Mouse (Mus musculus) heart, postnatal 10 days (tissue): Measurements from ENCODE around the gene Ifnl2. TPM values are rescaled to one million over a fixed set of nuclear protein-coding genes. Genes with fewer than 3 reads are reported as not detected.

Experiments
- DNase-seq, 2 experiments: peaks; one replicate each; pipeline ENCODE4 v3.0.0; 2021
- intact Hi-C: fragments of 180-260 bp; cut with DNase I; formaldehyde crosslinking; loops from one replicate; pipeline ENCODE4 v1.15.1; 2025
- total RNA-seq, 2 experiments: library from RNA; stranded (reverse); gene quantifications; 2 replicates each; pipeline ENCODE4 v1.2.3; 2021

Ifnl2 gene
- total RNA-seq, 2 experiments from 2014 or later: not detected

DNA sequence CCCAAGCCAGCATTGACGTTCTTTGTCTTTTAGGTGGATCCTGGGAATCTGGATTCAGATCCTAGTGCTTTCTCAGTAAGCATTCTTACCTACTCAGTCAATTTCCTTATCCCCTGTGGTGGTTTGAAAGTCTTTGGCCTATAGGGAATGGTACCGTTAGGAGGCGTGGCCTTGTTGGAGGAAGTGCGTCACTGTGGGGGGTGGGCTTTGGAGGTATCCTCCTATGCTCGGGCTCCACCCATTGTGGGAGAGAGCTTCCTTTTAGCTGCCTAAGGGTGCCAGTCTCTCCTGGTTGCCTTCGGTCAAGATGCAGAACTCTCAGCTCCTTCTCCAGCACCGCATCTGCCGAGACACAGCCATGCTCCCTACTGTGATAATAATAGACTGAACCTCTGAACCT is 17.9 kb downstream of the Ifnl2 start:
- no peak for DNase-seq
- intact Hi-C loops: no loop called here

DNA sequence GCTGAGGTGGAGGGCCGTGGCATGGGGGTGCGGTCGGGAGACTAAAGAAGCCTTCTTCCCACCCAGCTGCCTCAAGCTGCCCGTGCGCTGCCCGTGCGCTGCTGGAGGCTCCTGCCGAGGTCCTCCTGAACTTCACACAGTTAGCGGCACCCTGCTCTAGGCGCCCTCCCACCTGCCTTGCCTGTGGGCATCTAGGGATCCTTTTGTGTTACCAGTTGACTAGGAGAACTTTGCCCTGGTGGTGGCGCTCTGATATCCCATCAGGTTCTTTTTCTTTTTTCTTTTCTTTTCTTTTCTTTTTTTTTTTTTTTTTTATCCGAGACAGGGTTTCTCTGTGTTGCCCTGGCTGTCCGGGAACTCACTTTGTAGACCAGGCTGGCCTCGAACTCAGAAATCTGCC is 19.4 kb downstream of the Ifnl2 start:
- intact Hi-C loops: loop anchor here (1.0 kb wide), 1 partner anchor 110 kb away; no protein-coding TSS in a partner anchor
- no peak for DNase-seq

DNA sequence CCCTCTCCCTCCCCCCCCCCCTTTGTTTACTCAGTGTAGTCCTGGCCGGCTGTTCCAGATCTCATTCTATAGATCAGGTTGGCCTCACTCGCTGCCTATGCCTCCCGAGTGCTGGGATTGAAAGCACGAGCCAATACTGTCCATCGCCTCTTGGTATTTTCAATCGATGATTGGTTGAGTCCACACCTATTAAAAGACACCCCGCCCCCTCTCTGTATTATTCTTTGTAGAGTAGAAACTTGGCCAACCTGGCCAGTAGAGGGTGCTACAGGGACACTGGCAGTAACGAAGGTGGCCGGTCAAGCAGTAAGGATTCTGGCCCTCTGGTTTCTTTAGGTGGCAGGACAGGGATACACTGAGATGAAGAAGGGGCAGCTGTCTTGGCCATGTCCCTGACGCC is 19.8 kb downstream of the Ifnl2 start:
- intact Hi-C loops: loop anchor here (1.0 kb wide), 1 partner anchor 111 kb away; no protein-coding TSS in a partner anchor

DNA sequence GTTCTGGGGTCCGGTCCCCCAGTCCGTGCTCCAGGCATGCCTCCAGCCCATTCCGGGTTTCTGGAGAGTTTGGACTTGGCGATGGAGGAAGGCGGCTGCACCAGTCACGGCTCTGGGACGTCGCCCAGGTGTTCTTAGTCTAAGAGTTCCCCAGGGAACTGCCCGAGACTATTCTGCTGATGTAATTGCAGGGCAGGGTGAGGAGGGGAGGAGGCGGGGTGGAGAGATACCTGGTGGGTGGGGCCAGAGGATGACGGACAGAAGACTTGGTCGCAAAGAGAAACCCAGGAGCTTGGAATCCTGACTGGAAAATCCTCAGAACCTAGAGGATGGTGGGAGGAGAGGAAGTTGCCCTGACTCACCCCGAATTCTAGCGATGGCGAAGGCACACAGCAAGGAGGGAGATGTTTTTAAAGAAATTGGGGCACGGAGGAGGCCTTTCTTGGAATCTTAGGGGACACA is 22.2 kb downstream of the Ifnl2 start:
- DNase-seq: peak in 1 of 2 experiments; percentile 4
- intact Hi-C loops: loop anchor here (2.0 kb wide), 1 partner anchor 19 kb away; no protein-coding TSS in a partner anchor

More for the DNA sequence above, 19.8 kb downstream of the Ifnl2 start:
- DNase-seq: peak; percentile 58

DNA sequence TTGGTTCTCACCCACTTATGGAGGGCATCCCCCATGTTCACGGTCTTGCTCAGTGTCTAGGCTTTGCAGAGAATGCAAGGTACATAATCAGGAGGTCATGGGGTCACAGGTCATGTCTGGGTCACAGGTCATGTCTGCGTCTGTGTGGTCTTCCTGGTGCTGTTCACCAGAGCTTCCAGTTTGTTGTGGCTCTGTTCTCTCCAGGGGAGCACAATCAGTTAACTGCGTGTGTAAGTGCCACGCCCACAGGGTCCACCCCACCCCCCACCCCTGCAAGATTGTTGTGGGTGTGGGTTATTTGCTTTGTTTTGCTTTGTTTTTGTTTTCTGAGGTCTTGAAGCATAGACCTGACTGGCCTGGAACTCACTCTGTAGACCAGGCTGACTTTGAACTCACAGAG is 26.1 kb downstream of the Ifnl2 start:
- no peak for DNase-seq
- intact Hi-C loops: no loop called here

GRCm38 (mm10) chr7:28482854-28483253 is 27.4 kb downstream of the Ifnl2 start:
- intact Hi-C loops: no loop called here
- DNase-seq: no peak

DNA sequence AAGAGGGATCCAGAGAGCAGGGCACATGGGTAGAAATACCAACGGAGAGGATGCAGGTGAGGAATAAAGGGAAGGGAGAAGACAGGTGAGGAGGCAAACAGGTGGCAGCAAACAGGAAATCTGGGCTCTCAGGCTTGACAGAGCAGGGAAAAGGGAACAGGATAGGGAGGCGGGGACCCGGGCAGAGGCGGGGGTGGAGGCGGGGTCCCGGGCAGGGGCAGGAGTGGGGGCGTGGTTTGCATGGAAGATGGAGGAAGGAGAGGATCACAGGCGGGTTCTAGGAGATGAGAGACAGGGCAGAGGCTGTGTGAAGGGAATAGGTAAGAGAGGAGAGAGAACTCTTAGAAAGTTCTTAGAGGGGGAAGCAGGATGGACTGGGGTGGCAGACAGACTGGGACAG is 31.4 kb downstream of the Ifnl2 start:
- DNase-seq: no peak

GRCm38 (mm10) chr7:28477363-28477762 is 32.9 kb downstream of the Ifnl2 start:
- DNase-seq: no peak
- intact Hi-C loops: no loop called here

More for the DNA sequence above, 31.4 kb downstream of the Ifnl2 start:
- intact Hi-C loops: no loop called here

- intact Hi-C loops: no loop called here
- no peak for DNase-seq
These were observed 34.1 kb downstream of the Ifnl2 start for GRCm38 (mm10) chr7:28476191-28476590.

DNA sequence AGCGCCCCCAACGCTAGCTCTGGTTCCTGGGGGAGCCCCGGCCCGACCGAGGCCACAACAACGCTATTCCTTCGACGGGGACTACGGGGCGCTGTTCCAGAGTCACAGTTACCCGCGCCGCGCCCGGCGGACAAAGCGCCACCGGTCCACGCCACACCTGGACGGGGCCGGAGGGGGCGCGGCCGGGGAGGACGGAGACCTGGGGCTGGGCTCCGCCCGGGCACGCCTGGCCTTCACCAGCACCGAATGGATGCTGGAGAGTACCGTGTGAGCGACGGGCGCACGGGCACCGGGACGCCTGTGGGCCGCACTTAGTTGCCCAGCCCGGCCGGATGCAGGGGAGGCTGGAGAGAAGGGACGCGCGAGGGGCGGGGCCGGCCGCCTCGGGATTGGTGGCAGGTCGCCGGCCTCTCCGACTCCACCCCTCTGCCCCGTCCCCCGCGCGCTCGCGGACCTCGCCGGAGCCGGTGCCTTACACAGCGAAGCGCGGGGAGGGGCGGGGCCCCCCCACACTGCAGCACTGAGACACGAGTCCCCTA is 43.0 kb downstream of the Ifnl2 start:
- intact Hi-C loops: no loop called here

DNA sequence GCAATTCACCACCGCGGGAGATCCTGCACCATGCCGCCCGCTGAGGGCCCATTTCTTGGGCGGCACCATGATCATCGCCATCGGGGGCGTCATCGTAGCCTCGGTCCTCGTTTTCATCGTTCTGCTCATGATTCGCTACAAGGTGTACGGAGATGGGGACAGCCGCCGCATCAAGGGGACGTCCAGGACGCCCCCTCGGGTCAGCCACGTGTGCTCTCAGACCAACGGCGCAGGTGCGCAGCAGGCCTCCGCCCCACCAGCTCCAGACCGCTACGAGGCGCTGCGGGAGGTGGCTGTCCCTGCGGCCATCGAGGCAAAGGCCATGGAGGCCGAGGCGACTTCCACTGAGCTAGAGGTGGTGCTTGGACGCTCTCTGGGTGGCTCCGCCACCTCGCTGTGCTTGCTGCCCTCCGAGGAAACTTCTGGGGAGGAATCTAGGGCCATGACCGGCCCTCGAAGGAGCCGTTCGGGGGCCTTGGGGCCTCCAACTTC is 43.5 kb downstream of the Ifnl2 start:
- intact Hi-C loops: no loop called here
- DNase-seq: no peak

More for the DNA sequence above, 43.0 kb downstream of the Ifnl2 start:
- DNase-seq: peak; percentile 51

GRCm38 (mm10) chr7:28464416-28465212 is 45.6 kb downstream of the Ifnl2 start:
- intact Hi-C loops: no loop called here
- peak; percentile 31 to 52 for DNase-seq

DNA sequence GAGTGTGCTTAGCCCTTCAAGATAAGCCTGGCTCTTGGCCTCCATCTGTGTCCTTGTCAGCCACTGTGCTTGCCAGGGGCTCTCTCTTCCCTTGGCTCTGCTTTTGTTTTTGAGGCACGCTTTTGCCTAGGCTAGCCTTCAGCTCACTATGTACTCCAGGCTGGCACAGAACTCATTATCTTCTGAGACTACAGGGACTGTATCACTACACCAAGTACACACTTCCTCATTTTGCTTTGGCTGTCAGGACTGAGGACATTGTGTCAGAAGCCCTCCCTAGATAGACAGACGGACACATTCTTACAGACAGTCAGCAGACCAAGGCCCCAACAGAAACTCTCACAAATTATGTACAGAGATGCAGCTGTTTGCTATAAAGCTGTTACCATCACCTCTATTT is 47.5 kb downstream of the Ifnl2 start:
- DNase-seq: no peak
- intact Hi-C loops: no loop called here

DNA sequence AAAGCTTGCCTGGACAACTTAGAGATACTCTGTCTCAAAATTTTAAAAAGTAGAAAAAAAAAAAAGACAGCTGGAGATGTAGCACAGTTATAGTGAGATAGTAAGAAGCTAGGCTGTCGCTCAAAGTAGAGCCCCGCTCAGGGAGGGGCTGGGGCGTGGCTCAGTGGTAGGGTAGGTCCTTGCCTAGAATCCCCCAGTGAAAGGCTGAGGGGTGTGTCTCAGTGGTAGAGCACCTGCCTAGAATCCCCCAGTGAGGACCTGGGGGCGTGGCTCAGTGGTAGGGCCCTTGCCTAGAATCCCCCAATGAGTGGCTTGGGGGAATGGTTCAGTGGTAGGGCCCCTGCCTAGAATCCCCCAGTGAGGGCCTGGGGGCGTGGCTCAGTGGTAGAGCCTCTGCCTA is 49.9 kb downstream of the Ifnl2 start:
- intact Hi-C loops: no loop called here
- DNase-seq: no peak

Other genes starting within 250 kb of the Ifnl2 start
- gene Eid2, start 242.6 kb downstream of the Ifnl2 start, total RNA-seq: 10 to 100 TPM; 17.1 to 17.2 TPM
- gene Eid2b, start 232.7 kb downstream of the Ifnl2 start, total RNA-seq: 10 to 100 TPM; 10.9 to 11.1 TPM
- gene Selenov, start 219.3 kb downstream of the Ifnl2 start, total RNA-seq: not detected
- gene Dll3, start 208.2 kb downstream of the Ifnl2 start, total RNA-seq: not detected
- gene Timm50, start 198.4 kb downstream of the Ifnl2 start, total RNA-seq: 10 to 100 TPM; 54.8 to 58.8 TPM
- gene Supt5, start 171.7 kb downstream of the Ifnl2 start, total RNA-seq: 10 to 100 TPM; 60.7 to 61.1 TPM
- 100 to 1,000 TPM; 768 to 852 TPM for gene Rps16, start 159.8 kb downstream of the Ifnl2 start, total RNA-seq
- 10 to 100 TPM; 36.0 to 42.3 TPM for gene Plekhg2, start 137.9 kb downstream of the Ifnl2 start, total RNA-seq
- gene Zfp36, start 130.2 kb downstream of the Ifnl2 start, total RNA-seq: 10 to 100 TPM; 12.7 to 15.8 TPM
- 10 to 100 TPM; 20.7 to 22.6 TPM for gene Med29, start 117.7 kb downstream of the Ifnl2 start, total RNA-seq
- gene Paf1, start 117.5 kb downstream of the Ifnl2 start, total RNA-seq: 10 to 100 TPM; 41.7 to 51.2 TPM
- gene Gmfg, start 73.0 kb downstream of the Ifnl2 start, total RNA-seq: 1 to 10 TPM; 7.6 to 8.7 TPM
- 1 to 10 TPM; 2.0 to 2.7 TPM for gene Lrfn1, start 58.5 kb downstream of the Ifnl2 start, total RNA-seq
- not detected for gene Ifnl3, start 12.4 kb upstream of the Ifnl2 start, total RNA-seq
- gene Sycn, start 30.4 kb upstream of the Ifnl2 start, total RNA-seq: not detected
- gene Nccrp1, start 36.8 kb upstream of the Ifnl2 start, total RNA-seq: not detected
- gene Samd4b, start 87.7 kb upstream of the Ifnl2 start, total RNA-seq: 10 to 100 TPM; 37.7 to 40.4 TPM
- gene Pak4, start 87.7 kb upstream of the Ifnl2 start, total RNA-seq: 10 to 100 TPM; 11.2 to 15.6 TPM
- gene Acp7, start 120.9 kb upstream of the Ifnl2 start, total RNA-seq: not detected
- 1 to 10 TPM in 1 of 2 experiments, under 1 TPM in 1; 0.52 to 1.3 TPM for gene Fbxo27, start 182.4 kb upstream of the Ifnl2 start, total RNA-seq
- gene Fbxo17, start 206.3 kb upstream of the Ifnl2 start, total RNA-seq: 1 to 10 TPM; 1.4 to 1.9 TPM
- 10 to 100 TPM; 53.0 to 54.4 TPM for gene Mrps12, start 231.4 kb upstream of the Ifnl2 start, total RNA-seq
- gene Sars2, start 231.5 kb upstream of the Ifnl2 start, total RNA-seq: 10 to 100 TPM; 15.6 to 16.4 TPM
- gene Ccer2, start 245.7 kb upstream of the Ifnl2 start, total RNA-seq: not detected